Mouse (Mus musculus) 3T3-L1 (cell line): ENCODE data around the gene Shroom1.
"Not testable (repeated sequence)": the region's sequence is repeated elsewhere in the genome, so short reads cannot be mapped to it uniquely, and the experiment has no call there.

ENCODE experiments used
- DNase-seq: peaks from one replicate; pipeline ENCODE4 v3.0.0-alpha.2; 2015; ENCODE audit warnings: low read depth, low spot score

Gene Shroom1

GRCm38 (mm10) chr11:53456474-53457371 is at the start of gene Shroom1, which contains the start of gene Gm10447:
Gene Shroom1 (plus strand): TSS chr11:53457205.
Gene Gm10447 (minus strand): TSS chr11:53457110.
- peak; percentile 78 for DNase-seq

DNA sequence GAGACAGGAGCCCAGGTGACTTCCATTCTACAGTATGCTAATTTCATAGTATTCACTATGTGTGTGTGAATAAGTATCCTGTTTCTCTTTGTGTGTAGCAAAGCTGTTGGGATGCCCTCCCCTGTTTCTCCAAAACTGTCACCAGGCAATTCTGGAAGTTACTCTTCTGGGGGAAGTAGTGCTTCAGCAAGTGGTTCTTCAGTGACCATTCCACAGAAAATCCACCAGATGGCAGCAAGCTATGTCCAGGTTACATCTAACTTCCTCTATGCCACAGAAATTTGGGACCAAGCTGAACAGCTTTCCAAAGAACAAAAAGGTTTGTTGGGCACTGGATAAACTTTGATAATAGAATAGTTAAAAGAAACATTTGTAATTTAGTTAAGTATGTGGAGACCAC is 45.3 kb upstream of the Shroom1 start:
- DNase-seq: peak; percentile 66

DNA sequence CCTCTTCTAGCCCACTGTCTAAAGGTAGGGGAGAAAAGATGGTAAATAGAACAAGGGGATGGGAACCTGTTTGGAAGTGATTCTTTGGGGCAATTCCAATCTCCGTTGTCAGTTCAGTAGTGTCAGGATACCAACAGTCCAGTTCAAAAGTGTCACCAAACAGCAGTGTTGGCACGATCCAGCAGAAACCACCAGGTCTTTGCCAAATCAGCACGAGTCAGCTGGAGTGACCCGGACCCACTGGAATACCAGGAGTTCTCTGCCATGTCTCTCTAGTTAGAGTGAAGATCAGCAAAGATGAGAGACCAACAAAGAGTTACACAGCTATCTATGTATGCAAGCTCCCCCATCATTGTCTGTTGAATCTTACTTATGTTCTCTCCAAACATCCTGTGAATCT is 43.1 kb upstream of the Shroom1 start:
- no peak for DNase-seq

DNA sequence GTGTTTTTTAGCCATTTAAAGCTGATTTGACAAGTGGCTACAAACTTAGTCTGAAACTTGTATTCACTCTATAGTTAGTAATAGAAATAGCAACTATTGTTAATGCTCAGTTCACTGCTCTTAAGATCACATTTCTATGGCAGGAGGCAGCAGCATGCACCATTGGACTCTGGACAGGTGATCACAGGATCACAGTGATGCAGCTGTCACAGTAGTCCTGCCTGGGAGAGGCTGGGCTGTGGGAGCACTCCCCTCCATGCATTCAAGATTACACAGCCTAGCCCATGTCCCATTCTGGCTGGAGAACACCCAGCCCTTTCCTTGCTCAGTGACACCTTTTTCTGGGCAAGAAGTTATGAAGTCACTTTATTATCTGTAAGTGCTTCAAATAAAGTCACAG is 39.0 kb upstream of the Shroom1 start:
- no peak for DNase-seq

- DNase-seq: no peak
Observed at GRCm38 (mm10) chr11:53423036-53423435, 34.0 kb upstream of the Shroom1 start, which contains the start of gene Leap2. Gene Leap2 (minus strand): TSS chr11:53423170.

DNA sequence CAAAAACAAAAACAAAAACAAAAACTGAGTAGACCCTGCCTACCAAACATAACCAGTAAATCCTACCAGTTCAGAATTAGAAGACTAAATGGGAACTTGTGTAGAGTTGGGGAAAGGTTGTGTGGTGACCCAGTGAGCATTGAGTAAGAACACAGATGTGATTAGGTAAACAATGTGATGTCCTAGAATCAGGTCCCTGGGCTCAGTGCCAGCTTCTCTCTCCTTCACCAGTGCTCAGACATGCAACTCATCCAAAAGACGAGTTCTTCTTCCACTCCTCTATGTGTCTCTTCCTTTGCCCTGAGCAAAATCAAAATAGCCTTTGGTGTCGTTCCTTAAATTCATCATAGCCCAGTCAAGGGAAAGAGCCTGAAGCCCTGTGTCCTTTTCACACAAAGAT is 32.2 kb upstream of the Shroom1 start:
- DNase-seq: peak; percentile 25

DNA sequence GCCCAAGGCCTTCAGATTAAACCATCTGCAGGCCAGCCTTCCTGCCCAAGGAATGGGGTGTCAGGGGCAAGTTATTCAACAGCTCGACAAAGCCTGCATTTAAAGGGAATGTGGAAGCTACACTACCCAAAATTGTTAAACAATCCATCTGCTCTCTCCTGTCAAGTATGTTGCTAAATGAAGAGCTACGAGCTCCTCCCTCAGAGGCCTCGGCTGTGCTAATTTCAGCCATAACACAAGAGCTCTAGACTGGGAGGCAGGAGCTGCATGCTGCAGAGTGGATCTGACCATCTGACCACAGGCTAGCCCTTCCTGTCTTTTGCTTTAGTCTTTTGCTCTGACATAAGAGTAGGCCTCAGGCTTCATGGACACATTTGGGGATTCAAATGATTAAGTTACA is 31.8 kb upstream of the Shroom1 start:
- DNase-seq: no peak

GRCm38 (mm10) chr11:53425711-53426255 is 31.2 kb upstream of the Shroom1 start:
- no peak for DNase-seq

GRCm38 (mm10) chr11:53426914-53427313 is 30.1 kb upstream of the Shroom1 start:
- DNase-seq: not testable (repeated sequence)

DNA sequence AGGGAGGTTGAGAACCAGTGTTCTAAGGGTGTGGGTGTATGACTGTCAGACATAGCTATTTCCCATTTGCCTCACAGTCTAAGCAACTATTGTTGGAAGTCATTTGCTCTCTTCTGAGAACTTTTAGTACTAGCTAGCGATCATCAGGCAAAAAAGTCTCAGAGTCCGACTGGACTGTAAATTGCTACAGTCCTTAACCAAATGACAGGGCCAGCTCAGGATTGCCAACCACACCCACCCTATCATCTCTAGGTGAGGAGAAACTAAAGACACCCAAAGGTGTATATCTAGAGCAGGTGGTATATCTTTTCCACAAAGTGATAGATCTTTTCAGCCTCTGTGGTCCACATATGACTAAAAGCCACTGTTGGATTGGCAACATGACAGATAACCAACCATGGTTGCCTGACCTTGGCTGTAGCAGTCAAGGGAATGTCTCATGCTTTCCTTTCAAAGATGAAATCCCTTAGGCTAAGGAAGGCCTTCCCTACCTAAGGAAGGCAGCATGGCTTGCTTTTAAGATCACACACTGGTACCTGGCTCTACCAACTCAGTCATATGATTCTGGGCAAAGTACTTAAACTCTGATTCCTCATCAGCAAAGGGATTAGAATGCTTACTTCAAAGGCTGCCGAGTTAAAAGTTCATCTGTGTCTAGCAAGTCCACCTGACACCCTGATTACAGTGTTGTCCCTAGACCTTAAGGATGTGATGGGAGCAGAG is 28.9 kb upstream of the Shroom1 start:
- DNase-seq: no peak

- no peak for DNase-seq
Observed at GRCm38 (mm10) chr11:53428716-53429057, 28.3 kb upstream of the Shroom1 start.

DNA sequence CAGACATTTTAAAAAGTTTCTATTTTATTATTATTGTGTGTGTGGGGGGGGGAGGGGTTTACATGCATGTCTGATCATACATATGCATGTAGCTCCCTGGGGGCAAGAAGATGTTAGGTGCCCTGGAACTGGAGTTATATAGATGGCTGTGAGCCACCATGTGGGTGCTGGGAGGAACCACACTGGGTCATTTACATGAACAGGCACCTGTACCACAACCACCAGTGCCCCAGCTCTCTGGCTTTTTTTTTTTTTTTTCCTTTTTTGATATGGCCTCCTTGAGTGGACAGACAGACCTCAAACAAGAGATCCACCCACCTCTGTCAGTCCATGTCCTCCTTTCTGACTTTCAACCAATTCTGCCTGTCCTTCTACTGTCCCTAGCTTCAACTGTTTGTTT is 27.8 kb upstream of the Shroom1 start:
- no peak for DNase-seq

- peak; percentile 68 for DNase-seq
Observed at GRCm38 (mm10) chr11:53430300-53430669, 26.7 kb upstream of the Shroom1 start.

- DNase-seq: peak; percentile 100
Observed at GRCm38 (mm10) chr11:53430670-53431346, 26.2 kb upstream of the Shroom1 start, which contains the start of the genes Uqcrq and Gdf9. Gene Uqcrq (minus strand): TSS chr11:53430831. Gene Gdf9 (plus strand): TSS chr11:53431023.

DNA sequence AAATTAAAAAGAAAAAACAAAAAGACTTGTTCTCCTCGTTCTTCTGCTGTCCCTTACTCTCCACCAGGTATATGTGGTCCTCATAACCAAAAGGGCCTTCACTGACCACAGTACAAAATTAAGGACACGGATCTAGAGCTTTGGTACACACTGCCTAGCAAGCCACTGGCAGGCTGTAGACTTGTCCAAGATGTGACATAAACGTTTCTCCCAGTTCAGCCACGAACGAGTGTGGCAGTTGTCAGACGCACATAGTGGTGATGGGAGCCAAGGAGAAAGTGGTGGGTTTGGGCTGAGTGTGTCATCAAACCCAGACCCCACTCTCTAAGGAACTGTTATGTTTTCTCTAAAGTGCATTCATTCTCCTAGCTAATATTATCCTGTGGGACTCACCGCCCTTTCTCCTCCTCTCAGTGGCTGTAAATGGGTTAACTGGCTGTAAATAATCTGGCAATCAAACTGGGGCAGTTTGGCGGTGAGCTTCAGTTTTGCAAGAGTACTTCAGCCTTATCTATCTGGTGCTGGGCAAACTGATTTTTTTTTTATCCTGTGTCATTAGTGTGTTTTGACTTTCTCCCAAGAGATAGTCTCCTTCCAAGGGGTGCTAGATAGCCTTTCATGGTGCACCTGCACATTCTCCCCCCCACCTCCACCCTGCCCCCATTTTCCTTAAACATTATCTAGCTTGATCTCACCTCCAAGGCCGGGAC is 25.5 kb upstream of the Shroom1 start:
- DNase-seq: no peak

- no peak for DNase-seq
Observed at GRCm38 (mm10) chr11:53433057-53433456, 23.9 kb upstream of the Shroom1 start.

DNA sequence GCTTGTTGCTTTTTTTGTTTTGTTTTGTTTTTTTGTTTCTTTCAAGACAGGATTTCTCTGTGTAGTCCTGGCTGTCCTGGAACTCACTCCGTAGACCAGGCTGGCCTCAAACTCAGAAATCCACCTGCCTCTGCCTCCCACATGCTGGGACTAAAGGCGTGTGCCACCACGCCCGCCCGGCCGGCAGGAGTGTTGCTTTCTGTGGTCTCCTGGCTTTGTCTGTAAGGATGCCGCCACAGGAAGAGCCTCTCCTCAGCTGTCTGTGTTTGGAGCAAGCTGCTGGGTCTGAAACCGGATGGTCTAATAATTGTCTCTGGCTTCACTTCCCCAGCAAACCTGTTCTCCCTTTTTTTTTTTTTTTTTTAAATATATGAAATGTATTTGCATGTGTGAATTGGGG is 21.5 kb upstream of the Shroom1 start:
- DNase-seq: no peak

DNA sequence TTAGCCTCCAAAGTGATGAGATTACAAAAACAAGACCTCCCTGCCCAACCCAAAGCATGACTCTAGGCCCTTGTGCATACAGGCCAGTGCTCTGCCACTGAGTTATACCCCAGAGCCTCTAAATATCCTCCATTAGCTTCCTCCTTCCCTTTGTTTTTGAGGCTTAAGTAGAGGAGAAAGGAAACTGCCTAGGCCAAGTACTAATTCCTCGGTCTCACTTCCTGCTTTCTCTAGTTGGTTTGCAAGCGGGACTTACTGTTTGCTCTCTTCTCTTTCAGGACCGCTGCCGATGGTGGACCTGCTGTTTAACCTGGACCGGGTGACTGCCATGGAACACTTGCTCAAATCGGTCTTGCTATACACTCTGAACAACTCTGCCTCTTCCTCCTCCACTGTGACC is 20.7 kb upstream of the Shroom1 start:
- DNase-seq: no peak

- no peak for DNase-seq
Observed at GRCm38 (mm10) chr11:53441921-53442320, 15.1 kb upstream of the Shroom1 start.

DNA sequence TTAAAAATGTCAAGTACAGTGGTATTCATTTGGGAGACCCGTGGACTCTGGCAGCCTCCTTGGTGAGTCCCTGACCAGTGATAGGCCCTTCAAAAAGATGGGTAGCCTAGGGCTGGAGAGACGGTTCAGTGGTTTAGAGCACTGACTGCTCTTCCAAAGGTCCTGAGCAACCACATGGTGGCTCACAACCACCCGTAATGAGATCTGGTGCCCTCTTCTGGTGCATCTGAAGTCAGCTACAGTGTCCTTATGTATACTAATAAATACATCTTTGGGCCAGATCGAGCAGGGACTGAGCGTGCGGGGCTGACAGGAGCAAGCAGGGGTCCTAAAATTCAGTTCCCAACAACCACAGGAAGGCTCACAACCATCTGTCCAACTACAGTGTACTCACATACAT is 13.1 kb upstream of the Shroom1 start:
- DNase-seq: peak; percentile 45

DNA sequence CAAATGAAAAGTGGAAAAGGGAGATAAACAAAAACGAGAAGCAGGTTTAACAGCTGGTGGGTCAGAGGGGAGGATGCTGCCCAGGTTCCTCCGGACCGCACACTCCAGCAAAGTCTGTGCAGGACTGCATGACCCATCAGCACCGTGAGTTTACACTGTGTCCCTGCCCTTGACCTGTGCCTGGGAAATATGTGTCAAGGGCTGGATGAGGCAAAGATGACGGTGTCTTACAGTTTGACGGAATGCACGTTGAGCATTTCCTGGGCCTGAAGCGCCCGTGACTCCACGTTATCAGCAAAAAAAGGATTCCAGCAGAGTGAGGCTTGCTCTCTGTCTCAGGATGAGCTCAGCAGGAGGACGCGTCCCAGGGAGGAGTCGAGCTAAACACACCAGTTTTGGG is 11.4 kb upstream of the Shroom1 start:
- no peak for DNase-seq
